Mouse (Mus musculus) right cerebral cortex, postnatal 36 days (tissue): Measurements from ENCODE around the gene Zfp296.
A peak's percentile ranks its signal among the peaks of the same experiment; 100 is the strongest.
"Not testable (repeated sequence)": the region's sequence is repeated elsewhere in the genome, so short reads cannot be mapped to it uniquely, and the experiment has no call there.

Experiments
- DNase-seq, 2 experiments: peaks; one replicate each; pipeline ENCODE4 v3.0.0; 2022; ENCODE audit warnings: low spot score in 2 of 2, mixed read lengths in 1 of 2

Zfp296 gene

GRCm38 (mm10) chr7:19604606-19605214 is 27.6 kb downstream of the Zfp296 start:
- DNase-seq: not testable (repeated sequence)

- DNase-seq: no peak
Observed at GRCm38 (mm10) chr7:19607291-19607690, 30.2 kb downstream of the Zfp296 start.

- DNase-seq: no peak
Observed at GRCm38 (mm10) chr7:19609641-19610332, 32.7 kb downstream of the Zfp296 start.

GRCm38 (mm10) chr7:19610969-19611368 is 33.9 kb downstream of the Zfp296 start:
- no peak for DNase-seq

- DNase-seq: no peak
Observed at GRCm38 (mm10) chr7:19615036-19615577, 38.0 kb downstream of the Zfp296 start.

GRCm38 (mm10) chr7:19619004-19619801 is 42.1 kb downstream of the Zfp296 start:
- peak; percentile 49 to 60 for DNase-seq

GRCm38 (mm10) chr7:19620811-19621210 is 43.7 kb downstream of the Zfp296 start:
- DNase-seq: peak; percentile 51 to 62

GRCm38 (mm10) chr7:19622241-19622640 is 45.2 kb downstream of the Zfp296 start:
- no peak for DNase-seq

GRCm38 (mm10) chr7:19623433-19623832 is 46.3 kb downstream of the Zfp296 start:
- DNase-seq: no peak

- DNase-seq: no peak
Observed at GRCm38 (mm10) chr7:19627721-19628120, 50.6 kb downstream of the Zfp296 start.

GRCm38 (mm10) chr7:19628192-19628535 is 51.1 kb downstream of the Zfp296 start:
- DNase-seq: no peak

GRCm38 (mm10) chr7:19628536-19629360 is 51.7 kb downstream of the Zfp296 start:
- DNase-seq: peak; percentile 79 to 87

GRCm38 (mm10) chr7:19629361-19629734 is 52.3 kb downstream of the Zfp296 start, which contains the start of gene Relb:
Gene Relb, minus strand, starts transcription at chr7:19629438.
- peak; percentile 79 to 80 for DNase-seq
